Mouse (Mus musculus) midbrain, embryonic 13.5 days (tissue): ENCODE results near the gene Gse1. TPM values are rescaled to one million over a fixed set of nuclear protein-coding genes. Genes with fewer than 3 reads are reported as not detected.

Experiments
- ATAC-seq: fragments of 200-750 bp; cut with Nextera tagmentation; 2 replicates; pipeline ENCODE4 v1.8.0; 2017; ENCODE audit warnings: mild to moderate bottlenecking, moderate TSS enrichment, moderate library complexity
- H3K27ac ChIP-seq: fragments of 300-500 bp; sonication (generic); 2 replicates; pipeline ENCODE4 v1.5.1; 2015; ENCODE audit warnings: inconsistent platforms, mild to moderate bottlenecking, moderate library complexity
- H3K27me3 ChIP-seq: fragments of 300-500 bp; sonication (generic); 2 replicates; pipeline ENCODE4 v1.6.1; 2015; ENCODE audit warnings: mild to moderate bottlenecking, inconsistent platforms
- H3K36me3 ChIP-seq: fragments of 300-500 bp; sonication (generic); 2 replicates; pipeline ENCODE4 v1.6.1; 2015; ENCODE audit warnings: mild to moderate bottlenecking, inconsistent platforms
- H3K4me1 ChIP-seq: fragments of 300-500 bp; sonication (generic); replicated peaks from 2 replicates; pipeline ENCODE4 v1.6.1; 2015; ENCODE audit warnings: inconsistent platforms
- H3K4me2 ChIP-seq: fragments of 300-500 bp; sonication (generic); replicated peaks from 2 replicates; pipeline ENCODE4 v1.6.1; 2015; ENCODE audit warnings: moderate library complexity, mild to moderate bottlenecking, inconsistent platforms
- H3K4me3 ChIP-seq: fragments of 300-500 bp; sonication (generic); replicated peaks from 2 replicates; pipeline ENCODE4 v1.5.1; 2015; ENCODE audit warnings: mild to moderate bottlenecking, inconsistent platforms
- H3K9ac ChIP-seq: fragments of 300-500 bp; sonication (generic); replicated peaks from 2 replicates; pipeline ENCODE4 v1.6.1; 2015; ENCODE audit warnings: mild to moderate bottlenecking, inconsistent platforms
- H3K9me3 ChIP-seq: fragments of 300-500 bp; sonication (generic); 2 replicates; pipeline ENCODE4 v1.6.1; 2016; ENCODE audit warnings: mild to moderate bottlenecking, inconsistent platforms
- WGBS: fragments of 180-500 bp; shearing (Covaris S2); methylation state at CpG from one replicate; pipeline ENCODE4 v1.1.7; 2015; 5-methylcytosine and 5-hydroxymethylcytosine counted together
- polyA plus RNA-seq: library from polyadenylated mRNA; unstranded; fragments of >200 nt; fragmentation: Nextera tagmentation; extraction: Ambion mirVana; gene quantifications from 2 replicates; pipeline ENCODE4 v1.2.1, GENCODE M21; 2015

The Gse1 gene
- polyA plus RNA-seq, 1 experiment from 2014 or later: 22.5 TPM

DNA sequence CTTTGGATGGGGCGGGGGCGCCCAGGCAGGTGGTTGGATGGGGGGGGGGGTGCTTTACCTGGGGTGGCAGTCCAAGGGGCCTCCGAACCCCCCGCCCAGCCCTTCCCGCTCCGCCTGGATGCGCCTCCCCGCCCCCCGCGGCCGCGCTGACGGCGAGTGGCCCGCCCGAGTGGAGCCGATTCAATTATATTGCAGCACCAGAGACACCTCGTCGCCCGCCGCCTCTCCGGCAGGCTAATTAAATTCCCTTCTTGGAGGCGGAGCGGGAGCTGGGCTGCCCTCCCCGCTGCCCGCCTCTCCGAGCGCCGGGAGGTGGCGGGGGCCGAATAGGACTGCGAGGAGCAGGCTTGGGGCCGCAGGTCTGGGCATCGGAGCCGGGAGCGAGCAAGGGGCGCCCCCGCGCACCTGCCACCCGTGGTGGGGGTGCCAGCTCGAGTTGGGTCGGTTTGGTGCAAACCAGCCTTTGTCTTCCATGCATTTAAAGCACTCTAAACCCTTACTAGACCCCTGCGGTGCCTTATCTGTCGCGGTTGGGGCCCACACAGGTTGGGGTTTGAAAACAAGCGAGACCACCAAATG lies 309.7 kb downstream of the Gse1 start:
- under 1% methylated on average over 43 of the region's 46 CpGs for WGBS
- H3K4me1 ChIP-seq: peaks cover 100% of the 10 kb centered on the region
- peak overlapping the region; percentile 88 for H3K9ac ChIP-seq
- H3K27me3 ChIP-seq: no peaks in the 10 kb centered on the region
- no peaks in the 10 kb centered on the region for H3K36me3 ChIP-seq
- H3K27ac ChIP-seq: peak overlapping the region; percentile 99
- H3K4me2 ChIP-seq: peak overlapping the region; percentile 95
- H3K4me3 ChIP-seq: peak overlapping the region; percentile 61
- no peaks in the 10 kb centered on the region for H3K9me3 ChIP-seq
- ATAC-seq: peak; percentile 57

DNA sequence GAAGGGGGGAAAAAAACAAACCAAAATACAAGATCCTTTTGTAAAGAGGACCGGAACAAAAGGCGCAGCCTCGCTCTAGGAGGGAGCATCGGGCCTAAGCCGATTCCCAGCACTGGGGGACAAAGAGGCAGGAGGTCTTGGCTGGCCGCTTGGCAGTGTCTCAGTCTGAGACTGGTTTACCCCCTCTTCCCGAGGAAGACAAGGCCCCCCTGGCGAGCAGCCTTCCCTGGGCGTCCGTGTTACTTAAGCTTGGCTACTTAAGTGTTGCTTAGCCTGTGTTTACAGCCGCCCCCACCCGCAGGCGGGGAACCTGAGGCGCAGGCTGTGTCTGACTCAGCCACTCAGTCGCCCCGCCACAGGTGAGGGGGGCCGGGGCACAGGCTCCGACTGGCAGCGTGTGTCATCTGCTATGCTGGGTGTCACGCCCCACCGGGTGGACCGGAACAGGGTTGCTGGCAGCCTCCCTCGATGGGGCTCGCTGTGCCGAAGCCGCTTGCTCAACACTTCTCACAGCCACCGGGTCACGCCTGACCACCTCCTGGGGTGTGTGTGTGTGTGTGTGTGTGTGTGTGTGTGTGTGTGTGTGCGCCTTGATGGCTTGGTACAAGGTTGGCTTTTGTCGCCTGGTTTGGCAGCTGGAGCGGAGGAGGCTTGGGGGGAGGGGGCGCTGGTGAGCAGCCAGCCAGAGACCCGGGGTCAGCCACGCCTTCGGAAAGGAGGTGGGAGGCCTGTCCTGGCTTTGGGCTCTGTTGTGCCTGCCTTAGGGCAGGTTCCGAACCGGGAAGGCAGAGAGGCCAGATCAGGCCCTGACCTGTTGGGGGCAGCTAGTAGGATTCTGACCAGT lies 310.4 kb downstream of the Gse1 start:
- no peaks in the 10 kb centered on the region for H3K27me3 ChIP-seq
- peak; percentile 57 for ATAC-seq
- WGBS: under 1% methylated on average over 37 of the region's 37 CpGs
- H3K27ac ChIP-seq: peak overlapping the region; percentile 99
- H3K4me3 ChIP-seq: peak overlapping the region; percentile 61
- peaks cover 100% of the 10 kb centered on the region for H3K4me1 ChIP-seq
- H3K9me3 ChIP-seq: no peaks in the 10 kb centered on the region
- peak overlapping the region; percentile 88 for H3K9ac ChIP-seq
- peak overlapping the region; percentile 95 for H3K4me2 ChIP-seq
- no peaks in the 10 kb centered on the region for H3K36me3 ChIP-seq

DNA sequence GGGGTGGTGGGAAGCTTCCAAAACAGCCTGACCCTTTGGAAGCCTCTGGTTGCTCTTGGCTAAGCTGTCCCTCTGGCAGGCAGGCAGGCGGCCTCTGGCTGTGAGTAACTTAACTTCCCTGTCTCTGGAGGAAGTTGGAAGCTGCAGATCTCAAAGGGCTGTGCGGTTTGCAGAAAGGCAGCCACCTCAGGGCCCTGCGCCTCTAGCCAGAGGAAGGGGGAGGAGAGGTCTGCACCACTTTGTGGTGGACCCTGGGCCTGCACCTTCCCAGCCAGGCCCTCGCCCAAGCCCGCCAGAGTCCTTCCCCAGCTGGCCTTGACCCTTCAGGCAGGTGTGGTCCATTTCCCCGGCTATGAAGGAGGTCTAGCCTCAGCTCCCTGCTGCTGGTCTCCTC lies 311.1 kb downstream of the Gse1 start:
- H3K4me1 ChIP-seq: peaks cover 97% of the 10 kb centered on the region
- WGBS: 25% methylated on average over 6 of the region's 6 CpGs
- H3K4me3 ChIP-seq: peak overlapping the region; percentile 61
- H3K4me2 ChIP-seq: peak overlapping the region; percentile 95
- no peak for ATAC-seq
- H3K27ac ChIP-seq: peak overlapping the region; percentile 99
- no peaks in the 10 kb centered on the region for H3K36me3 ChIP-seq
- H3K9ac ChIP-seq: peak overlapping the region; percentile 88
- H3K27me3 ChIP-seq: no peaks in the 10 kb centered on the region
- H3K9me3 ChIP-seq: no peaks in the 10 kb centered on the region

DNA sequence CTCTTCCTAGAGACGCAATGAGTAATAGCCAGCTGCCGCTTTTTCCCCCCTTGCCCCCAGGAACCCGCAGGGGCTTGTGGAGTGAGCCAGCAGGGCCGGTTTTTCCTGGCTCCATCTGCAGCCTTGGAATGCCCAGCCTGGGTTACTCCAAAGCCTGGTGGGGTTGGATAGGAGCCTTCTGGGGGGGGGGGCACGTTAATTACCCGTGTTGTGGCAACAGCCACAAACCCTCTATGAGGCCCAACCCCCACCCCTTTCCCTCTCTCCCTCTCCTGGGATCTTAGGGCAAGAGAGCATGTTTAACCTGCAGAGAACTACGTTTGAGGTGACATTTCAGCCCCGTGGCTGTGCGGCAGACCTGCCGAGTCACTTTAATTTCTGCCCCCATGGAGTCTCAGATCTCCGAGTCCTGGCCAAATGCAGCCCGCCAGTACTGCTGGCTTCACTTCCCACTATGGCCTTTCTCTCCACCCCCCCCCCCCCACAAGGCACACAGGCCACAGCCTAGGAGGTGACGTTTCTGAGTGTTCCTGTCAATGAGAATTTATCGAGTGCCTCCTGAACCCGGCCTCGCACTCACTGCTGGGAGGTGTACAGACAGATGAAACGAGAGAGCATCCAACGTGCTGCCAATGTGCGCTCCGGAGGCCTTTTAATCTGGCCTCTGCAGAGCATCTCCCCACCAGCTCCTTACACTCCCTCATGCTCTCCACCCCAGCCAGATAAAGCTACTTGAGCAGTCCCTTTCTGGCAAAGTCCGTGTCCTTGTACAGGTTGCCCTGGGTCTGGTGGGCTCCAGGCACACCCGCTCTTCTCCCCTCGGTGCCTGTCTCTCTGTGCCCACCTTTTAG lies 311.7 kb downstream of the Gse1 start:
- Histone ChIP-seq H3K4me2 (peak overlapping the region; percentile 95), H3K9ac (peak overlapping the region; percentile 88), H3K27ac (peak overlapping the region; percentile 99), H3K4me3 (peak overlapping the region; percentile 61), H3K9me3 (no peaks in the 10 kb centered on the region), H3K36me3 (no peaks in the 10 kb centered on the region), H3K27me3 (no peaks in the 10 kb centered on the region), H3K4me1 (peaks cover 95% of the 10 kb centered on the region)
- WGBS: 19% methylated on average over 23 of the region's 23 CpGs
- no peak for ATAC-seq

- peak overlapping the region; percentile 25 for H3K4me2 ChIP-seq
- peak overlapping the region; percentile 69 for H3K27ac ChIP-seq
- H3K9ac ChIP-seq: peak overlapping the region; percentile 41; the same call in 1 of the 2 replicates
- H3K9me3 ChIP-seq: no peaks in the 10 kb centered on the region
- 10% methylated on average over 13 of the region's 13 CpGs for WGBS
- H3K27me3 ChIP-seq: no peaks in the 10 kb centered on the region
- no peak for ATAC-seq
- H3K4me1 ChIP-seq: peaks cover 95% of the 10 kb centered on the region
- no peaks in the 10 kb centered on the region for H3K36me3 ChIP-seq
- no peak overlapping the region for H3K4me3 ChIP-seq
Measured at GRCm38 (mm10) chr8:120542995-120543394, 314.7 kb downstream of the Gse1 start.

GRCm38 (mm10) chr8:120543416-120544055 lies 315.3 kb downstream of the Gse1 start:
- no peaks in the 10 kb centered on the region for H3K27me3 ChIP-seq
- H3K9me3 ChIP-seq: no peaks in the 10 kb centered on the region
- no peak for ATAC-seq
- H3K4me3 ChIP-seq: no peak overlapping the region
- H3K9ac ChIP-seq: peak overlapping the region; percentile 41; the same call in 1 of the 2 replicates
- peak overlapping the region; percentile 25 for H3K4me2 ChIP-seq
- no peaks in the 10 kb centered on the region for H3K36me3 ChIP-seq
- peaks cover 95% of the 10 kb centered on the region for H3K4me1 ChIP-seq
- peak overlapping the region; percentile 69 for H3K27ac ChIP-seq
- 60% methylated on average over 8 of the region's 8 CpGs for WGBS

DNA sequence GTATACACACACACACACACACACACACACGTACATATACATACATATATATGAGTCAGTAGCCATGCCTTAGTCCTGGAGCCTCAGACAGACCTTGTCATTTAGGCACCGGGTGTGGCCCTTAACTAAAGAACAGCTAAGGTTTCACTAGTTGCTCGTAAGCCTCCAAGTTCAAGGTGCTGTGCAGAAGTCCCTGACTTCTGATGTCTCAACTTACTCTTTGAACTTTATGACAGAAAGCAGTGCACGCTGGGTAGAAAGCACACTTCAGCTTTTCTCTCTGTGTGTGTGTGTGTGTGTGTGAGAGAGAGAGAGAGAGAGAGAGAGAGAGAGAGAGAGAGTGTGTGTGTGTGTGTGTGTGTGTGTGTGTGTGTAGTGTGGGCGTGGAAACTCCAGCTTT lies 315.9 kb downstream of the Gse1 start:
- no peak overlapping the region for H3K4me3 ChIP-seq
- ATAC-seq: no peak
- H3K36me3 ChIP-seq: no peaks in the 10 kb centered on the region
- WGBS: 93% methylated on average over 5 of the region's 5 CpGs
- no peak overlapping the region for H3K9ac ChIP-seq
- H3K4me2 ChIP-seq: no peak overlapping the region
- peak overlapping the region; percentile 69; the same call in 1 of the 2 replicates for H3K27ac ChIP-seq
- H3K27me3 ChIP-seq: no peaks in the 10 kb centered on the region
- peaks cover 95% of the 10 kb centered on the region for H3K4me1 ChIP-seq
- H3K9me3 ChIP-seq: no peaks in the 10 kb centered on the region

DNA sequence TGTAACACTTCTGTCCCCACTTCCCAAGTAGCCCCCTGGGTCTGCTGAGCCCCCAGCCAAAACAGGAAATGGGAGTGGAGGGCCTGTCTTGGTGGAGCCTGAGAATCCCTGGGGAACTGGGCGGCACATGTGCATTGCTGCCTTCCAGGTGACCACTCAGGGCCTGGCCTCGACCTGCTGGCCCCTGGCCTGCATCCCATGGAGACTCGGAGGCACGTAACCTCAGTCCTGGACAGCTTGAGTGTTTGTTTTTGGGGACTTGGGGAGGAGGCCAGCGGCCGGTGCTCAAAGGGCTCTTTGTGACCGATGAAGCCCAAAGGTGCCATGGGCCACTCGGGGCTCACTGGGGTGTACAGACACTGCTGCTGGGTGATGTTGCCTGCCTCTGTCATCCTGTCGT lies 319.3 kb downstream of the Gse1 start:
- Histone ChIP-seq H3K27ac (peak overlapping the region; percentile 90; the same call in 1 of the 2 replicates), H3K27me3 (no peaks in the 10 kb centered on the region), H3K9me3 (no peaks in the 10 kb centered on the region), H3K4me1 (peaks cover 95% of the 10 kb centered on the region), H3K4me3 (no peak overlapping the region), H3K9ac (peak overlapping the region; percentile 56; the same call in 1 of the 2 replicates), H3K4me2 (0 out of 2 replicates have a peak overlapping the region, but pooled peaks have one; percentile 52), H3K36me3 (no peaks in the 10 kb centered on the region)
- no peak for ATAC-seq
- WGBS: 68% methylated on average over 9 of the region's 9 CpGs

DNA sequence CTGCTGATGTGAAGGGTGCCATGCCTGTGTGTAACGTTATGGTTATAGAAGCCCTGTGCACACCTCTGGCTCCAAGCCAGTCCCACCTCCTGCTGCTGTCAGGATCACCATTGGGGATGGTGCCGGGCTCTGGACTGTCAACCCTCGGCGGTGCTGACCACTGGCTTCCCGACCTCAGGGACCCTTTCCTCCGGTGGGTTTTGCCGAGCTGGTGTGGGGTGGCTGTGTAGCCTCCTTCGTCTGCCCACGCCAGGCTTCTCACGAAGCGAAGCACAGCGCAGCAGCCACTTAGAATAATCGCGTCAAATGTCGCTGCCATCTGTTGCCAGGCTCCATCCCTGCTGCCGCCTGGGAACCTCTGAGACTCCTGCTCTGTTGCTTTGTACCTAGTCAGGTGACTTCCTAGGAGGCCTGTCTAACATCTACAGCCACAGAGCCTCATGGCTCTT lies 320.1 kb downstream of the Gse1 start:
- peak overlapping the region; percentile 52; the same call in 1 of the 2 replicates for H3K4me2 ChIP-seq
- no peaks in the 10 kb centered on the region for H3K9me3 ChIP-seq
- no peak for ATAC-seq
- no peak overlapping the region for H3K4me3 ChIP-seq
- peak overlapping the region; percentile 90 for H3K27ac ChIP-seq
- no peaks in the 10 kb centered on the region for H3K27me3 ChIP-seq
- peak overlapping the region; percentile 56 for H3K9ac ChIP-seq
- no peaks in the 10 kb centered on the region for H3K36me3 ChIP-seq
- WGBS: 44% methylated on average over 16 of the region's 16 CpGs
- peaks cover 95% of the 10 kb centered on the region for H3K4me1 ChIP-seq

- Histone ChIP-seq H3K4me1 (peaks cover 98% of the 10 kb centered on the region), H3K9me3 (no peaks in the 10 kb centered on the region), H3K4me3 (peak overlapping the region; percentile 21), H3K27ac (peak overlapping the region; percentile 90), H3K36me3 (peaks cover 6% of the 10 kb centered on the region), H3K27me3 (no peaks in the 10 kb centered on the region), H3K9ac (peak overlapping the region; percentile 57), H3K4me2 (peak overlapping the region; percentile 52)
- peak; percentile 46 for ATAC-seq
- 5% methylated on average over 25 of the region's 25 CpGs for WGBS
Measured at GRCm38 (mm10) chr8:120549321-120549921, 321.2 kb downstream of the Gse1 start.

DNA sequence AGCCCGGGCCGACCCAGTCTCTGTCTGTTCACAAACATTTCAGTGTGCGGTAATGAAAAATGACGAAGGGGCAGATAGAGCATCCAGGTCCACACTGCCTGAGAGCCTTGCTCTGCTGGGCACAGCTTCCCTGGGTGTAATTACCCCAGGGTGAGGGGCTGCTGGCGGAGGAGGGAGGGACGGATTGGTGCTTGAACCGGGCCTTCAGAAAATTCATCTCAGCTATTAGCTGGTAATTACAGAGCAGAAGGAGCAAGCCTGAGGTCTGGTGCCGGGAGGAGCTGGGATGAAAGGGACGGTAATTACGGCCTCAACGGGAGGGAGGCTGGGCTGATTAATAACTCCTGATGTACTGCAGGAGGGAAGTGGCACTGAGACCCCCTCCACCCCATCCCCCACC lies 321.7 kb downstream of the Gse1 start:
- H3K27me3 ChIP-seq: no peaks in the 10 kb centered on the region
- H3K4me3 ChIP-seq: peak overlapping the region; percentile 21
- WGBS: 8% methylated on average over 11 of the region's 11 CpGs
- peak overlapping the region; percentile 57 for H3K9ac ChIP-seq
- peak overlapping the region; percentile 52 for H3K4me2 ChIP-seq
- no peaks in the 10 kb centered on the region for H3K9me3 ChIP-seq
- peak overlapping the region; percentile 90 for H3K27ac ChIP-seq
- H3K36me3 ChIP-seq: peaks cover 9% of the 10 kb centered on the region
- peaks cover 100% of the 10 kb centered on the region for H3K4me1 ChIP-seq
- ATAC-seq: peak; percentile 69
